Mouse (Mus musculus) embryonic facial prominence, embryonic 10.5 days (tissue): ENCODE measurements around the gene Chrdl2. TPM values are rescaled to one million over a fixed set of nuclear protein-coding genes. Genes with fewer than 3 reads are reported as not detected.

Source experiments
- DNase-seq: peaks from one replicate; pipeline ENCODE4 v3.0.0-alpha.2; 2017; ENCODE audit warnings: low spot score
- H3K27ac ChIP-seq: fragments of 300-500 bp; sonication (generic); replicated peaks from 2 replicates; pipeline ENCODE4 v1.5.1; 2016; ENCODE audit warnings: mild to moderate bottlenecking
- H3K27me3 ChIP-seq: fragments of 300-500 bp; sonication (generic); replicated peaks from 2 replicates; pipeline ENCODE4 v1.6.1; 2016; ENCODE audit warnings: low read depth, mild to moderate bottlenecking; ENCODE audit not compliant: poor library complexity, severe bottlenecking
- H3K36me3 ChIP-seq: fragments of 300-500 bp; sonication (generic); replicated peaks from 2 replicates; pipeline ENCODE4 v1.6.1; 2016; ENCODE audit warnings: mild to moderate bottlenecking, moderate library complexity
- H3K4me1 ChIP-seq: fragments of 300-500 bp; sonication (generic); 2 replicates; pipeline ENCODE4 v1.6.1; 2016
- H3K4me3 ChIP-seq: fragments of 300-500 bp; sonication (generic); 2 replicates; pipeline ENCODE4 v1.5.1; 2016; ENCODE audit warnings: mild to moderate bottlenecking, moderate library complexity
- H3K9me3 ChIP-seq: fragments of 300-500 bp; sonication (generic); 2 replicates; pipeline ENCODE4 v1.6.1; 2016; ENCODE audit warnings: mild to moderate bottlenecking
- WGBS: fragments of 180-500 bp; shearing (Covaris S2); methylation state at CpG from one replicate; pipeline ENCODE4 v1.1.7; 2016; 5-methylcytosine and 5-hydroxymethylcytosine counted together
- polyA plus RNA-seq: library from polyadenylated mRNA; unstranded; fragments of >200 nt; fragmentation: Nextera tagmentation; extraction: Ambion mirVana; gene quantifications from 2 replicates; pipeline ENCODE4 v1.2.1, GENCODE M21; 2016

Gene Chrdl2
- polyA plus RNA-seq, 1 experiment from 2014 or later: 0.71 TPM

DNA sequence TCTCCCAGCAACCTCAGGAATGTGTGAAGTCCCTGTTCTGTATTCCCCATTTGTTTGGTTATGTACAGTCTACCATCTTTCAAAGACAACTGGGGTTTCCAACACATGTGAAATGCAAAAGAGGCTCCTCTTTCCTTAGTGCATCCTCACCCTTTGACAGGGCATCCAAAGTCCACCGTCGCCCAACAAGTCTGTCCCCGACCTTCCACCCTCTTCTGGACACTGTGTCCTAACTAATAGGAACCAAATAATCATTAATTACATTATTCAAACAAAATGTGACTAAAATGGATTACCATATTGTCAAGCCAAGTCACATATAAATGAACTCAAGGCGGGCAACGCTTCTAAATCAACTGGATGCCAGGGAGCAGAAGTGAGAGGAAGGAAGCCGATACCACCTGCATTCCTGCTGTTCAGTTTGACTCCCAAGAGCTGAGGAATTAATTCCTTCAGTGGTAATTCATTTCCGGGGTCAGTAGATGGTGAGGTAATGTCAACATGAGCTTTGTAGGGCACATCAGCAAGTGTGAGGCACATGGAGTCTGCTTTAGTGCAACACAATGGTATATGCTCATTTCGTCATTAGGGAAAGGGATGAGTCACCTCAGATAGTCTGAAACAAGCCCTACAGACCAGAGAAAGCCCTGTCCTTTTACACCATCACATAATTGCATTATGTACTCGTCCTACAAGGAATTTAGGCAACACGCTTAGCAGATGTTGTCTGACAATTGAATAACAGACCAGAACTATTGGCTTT lies 31.6 kb upstream of the Chrdl2 start:
- no peak for DNase-seq
- no peaks in the 10 kb centered on the region for H3K27me3 ChIP-seq
- H3K4me3 ChIP-seq: no peak overlapping the region
- no peaks in the 10 kb centered on the region for H3K9me3 ChIP-seq
- H3K4me1 ChIP-seq: peaks cover 31% of the 10 kb centered on the region
- 84% methylated on average over 10 of the region's 10 CpGs for WGBS
- no peak overlapping the region for H3K27ac ChIP-seq
- H3K36me3 ChIP-seq: peaks cover 12% of the 10 kb centered on the region

DNA sequence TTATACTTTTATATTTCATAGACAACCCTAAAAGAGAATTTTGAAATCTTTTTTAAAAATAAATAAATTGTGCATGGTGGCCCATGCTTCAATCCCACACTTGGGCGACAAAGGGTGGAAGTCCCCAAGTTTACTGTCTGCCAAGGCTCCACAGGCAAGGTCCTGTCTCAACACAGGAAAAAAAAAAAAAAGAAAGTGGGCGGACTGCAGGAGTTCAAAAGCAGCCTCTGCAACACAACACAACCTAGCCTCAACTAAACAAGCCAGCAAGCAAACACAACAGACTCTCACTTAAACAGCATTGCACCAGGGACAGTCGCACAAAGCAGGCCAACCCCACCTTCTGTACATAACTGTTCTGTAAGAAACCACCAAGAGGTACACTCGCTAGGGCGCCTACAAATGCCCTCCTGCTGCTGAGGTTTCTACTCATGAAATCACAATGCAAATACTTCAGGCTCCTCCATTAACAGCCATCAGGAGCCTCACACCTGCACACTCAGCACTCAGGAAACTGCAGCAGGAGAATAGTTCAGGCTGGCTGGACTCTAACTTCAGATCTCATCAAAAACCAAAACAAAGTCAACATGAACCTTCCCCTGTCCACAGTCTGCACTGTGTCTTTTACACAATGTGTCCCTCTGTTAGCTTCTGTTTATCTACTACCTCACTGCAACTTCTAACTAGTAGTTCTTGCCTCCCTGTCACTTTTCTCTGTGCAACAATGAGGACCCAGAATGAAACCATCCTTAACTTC lies 30.0 kb upstream of the Chrdl2 start:
- H3K27ac ChIP-seq: no peak overlapping the region
- DNase-seq: peak; percentile 6
- peaks cover 38% of the 10 kb centered on the region for H3K4me1 ChIP-seq
- 91% methylated on average over 5 of the region's 5 CpGs for WGBS
- H3K4me3 ChIP-seq: no peak overlapping the region
- H3K9me3 ChIP-seq: no peaks in the 10 kb centered on the region
- peaks cover 12% of the 10 kb centered on the region for H3K36me3 ChIP-seq
- H3K27me3 ChIP-seq: no peaks in the 10 kb centered on the region

DNA sequence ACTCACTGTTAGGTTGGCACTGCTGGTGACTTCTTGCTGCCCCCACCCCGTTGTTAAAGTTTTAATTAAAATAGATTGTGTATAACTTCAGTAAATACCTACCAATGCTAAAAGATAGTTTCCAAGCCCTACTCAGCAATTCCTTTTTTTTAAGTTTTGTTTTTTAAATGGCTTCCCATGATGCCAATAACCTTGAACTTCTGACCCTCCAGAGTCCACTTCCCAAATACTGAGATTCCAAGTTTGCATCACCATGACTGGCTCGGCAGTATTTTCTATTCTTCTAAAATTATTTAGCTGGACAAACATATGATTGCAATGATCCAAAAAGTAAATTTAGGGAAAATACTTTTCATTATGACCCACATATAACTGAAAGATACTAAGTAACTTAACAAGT lies 27.9 kb upstream of the Chrdl2 start:
- WGBS: 88% methylated on average over 2 of the region's 2 CpGs
- peaks cover 39% of the 10 kb centered on the region for H3K4me1 ChIP-seq
- H3K9me3 ChIP-seq: no peaks in the 10 kb centered on the region
- peaks cover 12% of the 10 kb centered on the region for H3K36me3 ChIP-seq
- no peak for DNase-seq
- H3K27ac ChIP-seq: no peak overlapping the region
- no peak overlapping the region; the same call in 1 of the 2 replicates for H3K4me3 ChIP-seq
- H3K27me3 ChIP-seq: no peaks in the 10 kb centered on the region

DNA sequence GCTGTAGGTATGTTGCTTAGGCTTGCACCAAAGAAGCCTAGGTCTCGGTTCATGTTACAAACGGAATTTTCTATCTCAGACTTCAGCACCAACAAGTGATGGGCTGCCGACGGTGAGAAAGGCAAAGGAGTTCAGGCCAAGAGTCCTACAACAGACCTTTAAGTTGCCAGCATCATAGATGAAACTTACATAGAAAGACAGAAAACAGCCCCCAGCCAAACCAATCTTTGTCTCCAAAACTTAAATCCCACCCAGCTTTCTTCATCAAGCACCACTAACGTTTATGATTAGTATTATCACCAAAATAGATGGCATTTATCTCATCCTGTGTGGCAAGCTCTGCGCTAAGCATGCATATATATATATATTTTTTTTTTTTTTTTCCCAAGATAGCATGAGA lies 26.9 kb upstream of the Chrdl2 start:
- no peak for DNase-seq

DNA sequence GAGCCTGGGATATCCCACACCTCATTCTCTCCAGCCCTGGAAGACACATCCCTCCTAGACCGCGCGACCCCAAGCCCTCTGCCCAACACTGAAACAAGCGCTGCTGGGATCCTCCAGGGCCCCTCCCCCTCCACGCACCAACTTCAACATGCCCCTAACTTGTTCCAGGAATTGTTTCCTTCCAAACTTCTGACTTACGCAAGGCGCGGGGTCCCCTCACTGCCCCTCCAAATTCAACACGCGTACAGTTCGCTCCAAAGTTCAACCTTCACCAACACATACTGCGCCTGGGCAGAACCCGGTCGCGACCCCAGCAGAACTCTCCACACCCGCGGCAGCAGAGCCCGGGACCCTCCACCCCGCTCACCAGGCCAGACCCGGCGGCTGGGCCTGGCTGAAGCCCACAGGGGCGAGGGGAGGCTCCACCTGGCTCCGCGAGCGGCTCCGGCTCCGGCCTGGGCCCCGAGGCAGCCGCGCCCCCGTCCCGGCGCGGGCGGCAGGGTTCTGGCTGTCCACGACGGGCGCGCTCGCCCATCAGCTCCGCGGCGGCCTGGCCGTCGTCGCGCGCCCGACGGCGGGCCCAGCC lies 26.3 kb upstream of the Chrdl2 start:
- Histone ChIP-seq H3K27ac (peak overlapping the region; percentile 99), H3K27me3 (no peaks in the 10 kb centered on the region), H3K4me1 (peaks cover 26% of the 10 kb centered on the region), H3K4me3 (peak overlapping the region; percentile 91), H3K36me3 (peaks cover 12% of the 10 kb centered on the region), H3K9me3 (no peaks in the 10 kb centered on the region)
- WGBS: 2% methylated on average over 51 of the region's 51 CpGs
- DNase-seq: peak; percentile 81

More for the DNA sequence above, 26.9 kb upstream of the Chrdl2 start:
- WGBS: 15% methylated on average over 6 of the region's 6 CpGs
- Histone ChIP-seq H3K9me3 (no peaks in the 10 kb centered on the region), H3K27me3 (no peaks in the 10 kb centered on the region), H3K27ac (peak overlapping the region; percentile 99), H3K4me3 (peak overlapping the region; percentile 91), H3K4me1 (peaks cover 31% of the 10 kb centered on the region), H3K36me3 (peaks cover 12% of the 10 kb centered on the region)

GRCm38 (mm10) chr7:99980132-99980591 lies 25.8 kb upstream of the Chrdl2 start, which contains the start of gene Rnf169:
Gene Rnf169 (minus strand): TSS chr7:99980448.
- no peaks in the 10 kb centered on the region for H3K9me3 ChIP-seq
- H3K27ac ChIP-seq: peak within 1 kb of the TSS; percentile 99
- DNase-seq: peak; percentile 94
- peaks cover 24% of the 10 kb centered on the region for H3K4me1 ChIP-seq
- peak within 1 kb of the TSS; percentile 91 for H3K4me3 ChIP-seq
- H3K36me3 ChIP-seq: peaks cover 12% of the 10 kb centered on the region
- WGBS: under 1% methylated on average over 55 of the region's 55 CpGs
- H3K27me3 ChIP-seq: no peaks in the 10 kb centered on the region

GRCm38 (mm10) chr7:99981311-99981710 lies 24.7 kb upstream of the Chrdl2 start:
- peaks cover 11% of the 10 kb centered on the region for H3K36me3 ChIP-seq
- no peak for DNase-seq
- peaks cover 24% of the 10 kb centered on the region for H3K4me1 ChIP-seq
- peak overlapping the region; percentile 99; the same call in 1 of the 2 replicates for H3K27ac ChIP-seq
- WGBS: 14% methylated on average over 2 of the region's 2 CpGs
- H3K27me3 ChIP-seq: no peaks in the 10 kb centered on the region
- H3K4me3 ChIP-seq: no peak overlapping the region
- no peaks in the 10 kb centered on the region for H3K9me3 ChIP-seq

DNA sequence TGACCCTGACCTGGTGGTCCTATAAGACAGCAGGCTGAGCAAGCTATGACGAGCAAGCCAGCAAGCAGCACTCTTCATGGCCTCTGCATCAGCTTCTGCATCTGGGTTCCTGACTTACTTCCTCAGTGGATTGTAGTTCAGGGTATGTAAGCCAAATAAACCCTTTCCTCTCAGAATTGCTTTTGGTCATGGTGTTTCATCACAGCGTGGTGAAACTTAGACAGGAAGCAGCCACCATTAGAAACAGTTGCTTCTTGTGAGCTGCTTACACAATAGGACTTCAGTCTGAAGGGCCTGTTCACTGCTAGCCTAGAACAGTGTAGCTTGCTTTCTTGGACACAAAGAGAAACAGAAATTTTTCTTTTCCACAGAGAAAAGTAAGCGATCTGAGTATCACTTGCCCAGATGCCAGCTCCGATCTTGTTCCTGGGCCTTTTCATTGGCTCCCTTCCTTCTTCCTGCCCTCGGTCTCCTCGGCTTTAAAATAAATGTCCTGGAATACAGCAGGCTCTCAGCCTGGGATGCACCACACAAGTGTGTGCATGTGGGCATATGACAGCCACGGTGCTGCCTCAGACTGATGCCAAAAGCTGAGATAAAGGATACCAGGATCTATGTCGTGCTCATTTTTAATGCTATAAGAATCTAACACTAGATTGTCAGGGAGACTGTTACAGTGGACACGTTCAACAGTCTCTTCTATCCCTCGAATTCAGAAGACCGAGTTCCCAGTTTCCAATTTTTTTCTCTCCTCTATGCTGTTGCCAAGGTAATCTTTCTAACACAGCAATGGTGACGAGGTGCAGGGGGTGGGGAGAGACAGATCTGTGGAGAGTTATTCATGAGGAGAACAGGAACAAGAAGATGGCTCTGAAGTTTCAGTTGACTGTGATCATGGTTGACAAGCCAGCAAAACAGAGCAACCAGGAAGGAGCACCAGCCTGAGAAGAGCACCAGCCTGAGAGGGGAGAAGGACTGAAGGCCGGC lies 23.4 kb upstream of the Chrdl2 start:
- DNase-seq: no peak
- no peak overlapping the region for H3K27ac ChIP-seq
- H3K4me3 ChIP-seq: no peak overlapping the region
- peaks cover 24% of the 10 kb centered on the region for H3K4me1 ChIP-seq
- 83% methylated on average over 13 of the region's 13 CpGs for WGBS
- H3K36me3 ChIP-seq: no peaks in the 10 kb centered on the region
- peaks cover 10% of the 10 kb centered on the region; the same call in 1 of the 2 replicates for H3K27me3 ChIP-seq
- no peaks in the 10 kb centered on the region for H3K9me3 ChIP-seq

GRCm38 (mm10) chr7:99988725-99989124 lies 17.2 kb upstream of the Chrdl2 start:
- peaks cover 12% of the 10 kb centered on the region for H3K4me1 ChIP-seq
- no peaks in the 10 kb centered on the region for H3K9me3 ChIP-seq
- WGBS: 7% methylated on average over 4 of the region's 4 CpGs
- no peaks in the 10 kb centered on the region for H3K36me3 ChIP-seq
- no peak overlapping the region for H3K4me3 ChIP-seq
- H3K27ac ChIP-seq: no peak overlapping the region
- DNase-seq: peak; percentile 85
- peaks cover 10% of the 10 kb centered on the region; the same call in 1 of the 2 replicates for H3K27me3 ChIP-seq

GRCm38 (mm10) chr7:99989844-99990760 lies 15.9 kb upstream of the Chrdl2 start:
- Histone ChIP-seq H3K4me3 (no peak overlapping the region), H3K27ac (no peak overlapping the region), H3K27me3 (peaks cover 10% of the 10 kb centered on the region; the same call in 1 of the 2 replicates), H3K36me3 (no peaks in the 10 kb centered on the region), H3K4me1 (peaks cover 12% of the 10 kb centered on the region), H3K9me3 (no peaks in the 10 kb centered on the region)
- WGBS: 62% methylated on average over 15 of the region's 15 CpGs
- DNase-seq: peak; percentile 41
